Mouse (Mus musculus) erythroid progenitor cell, adult 5-6 weeks (primary cell): ENCODE measurements around the gene Stmn1. TPM values are rescaled to one million over a fixed set of nuclear protein-coding genes. Genes with fewer than 3 reads are reported as not detected.
"Not testable (repeated sequence)": the region's sequence is repeated elsewhere in the genome, so short reads cannot be mapped to it uniquely, and the experiment has no call there.

Experiments used
- ATAC-seq: replicated peaks from 2 replicates; pipeline ENCODE4 v1.8.0; 2016; ENCODE audit warnings: moderate number of reproducible peaks, mild to moderate bottlenecking, moderate TSS enrichment, inconsistent platforms; ENCODE audit not compliant: poor library complexity, low FRiP score, severe bottlenecking
- total RNA-seq, 2 experiments: library from RNA; stranded (forward) in 1 of 2; stranded (reverse) in 1 of 2; fragments of 150-400 nt in 1 of 2; fragments of 186-747, 209-891 nt in 1 of 2; gene quantifications; 2 replicates each; pipeline versions ENCODE4 v1.2.3 to v1.2.4; 2015 to 2017; ENCODE audit warnings: low replicate concordance in 2 of 2

The Stmn1 gene
- total RNA-seq, 2 experiments from 2014 or later, result 378 to 552 TPM

- no peak for ATAC-seq
Observed at GRCm38 (mm10) chr4:134483696-134484095, 15.6 kb downstream of the Stmn1 start.

- ATAC-seq, result no peak
Observed at GRCm38 (mm10) chr4:134484231-134484630, 16.1 kb downstream of the Stmn1 start.

GRCm38 (mm10) chr4:134485151-134485900 lies 17.2 kb downstream of the Stmn1 start:
- ATAC-seq, result no peak

- no peak for ATAC-seq
Observed at GRCm38 (mm10) chr4:134488211-134488610, 20.1 kb downstream of the Stmn1 start.

GRCm38 (mm10) chr4:134489986-134490665 lies 22.0 kb downstream of the Stmn1 start:
- ATAC-seq, result no peak

- no peak for ATAC-seq
Observed at GRCm38 (mm10) chr4:134491716-134492115, 23.6 kb downstream of the Stmn1 start.

- not testable (repeated sequence) for ATAC-seq
Observed at GRCm38 (mm10) chr4:134494161-134494560, 26.0 kb downstream of the Stmn1 start.

- peak; percentile 80 for ATAC-seq
Observed at GRCm38 (mm10) chr4:134494780-134495545, 26.8 kb downstream of the Stmn1 start.

GRCm38 (mm10) chr4:134495546-134495923 lies 27.4 kb downstream of the Stmn1 start:
- ATAC-seq, result no peak

- ATAC-seq, result peak; percentile 87
Observed at GRCm38 (mm10) chr4:134496595-134497210, 28.6 kb downstream of the Stmn1 start, which contains the start of gene Paqr7. Gene Paqr7 (plus strand): TSS chr4:134496697.

GRCm38 (mm10) chr4:134497223-134497622 lies 29.1 kb downstream of the Stmn1 start:
- no peak for ATAC-seq

GRCm38 (mm10) chr4:134497986-134498731 lies 30.0 kb downstream of the Stmn1 start:
- no peak for ATAC-seq

GRCm38 (mm10) chr4:134498983-134499382 lies 30.9 kb downstream of the Stmn1 start:
- not testable (repeated sequence) for ATAC-seq

- no peak for ATAC-seq
Observed at GRCm38 (mm10) chr4:134501095-134501494, 33.0 kb downstream of the Stmn1 start.

GRCm38 (mm10) chr4:134503686-134504357 lies 35.7 kb downstream of the Stmn1 start:
- ATAC-seq, result peak; percentile 74

- ATAC-seq, result no peak
Observed at GRCm38 (mm10) chr4:134505303-134505789, 37.2 kb downstream of the Stmn1 start.

- peak; percentile 80 for ATAC-seq
Observed at GRCm38 (mm10) chr4:134505966-134506594, 38.0 kb downstream of the Stmn1 start.

GRCm38 (mm10) chr4:134506713-134507112 lies 38.6 kb downstream of the Stmn1 start:
- no peak for ATAC-seq
